Mouse (Mus musculus) urinary bladder, postnatal 14 days (tissue): ENCODE results near the gene Tlcd2.

ENCODE experiments used
- DNase-seq: peaks from one replicate; pipeline ENCODE4 v3.0.0; 2021; ENCODE audit warnings: low spot score

Gene Tlcd2

DNA sequence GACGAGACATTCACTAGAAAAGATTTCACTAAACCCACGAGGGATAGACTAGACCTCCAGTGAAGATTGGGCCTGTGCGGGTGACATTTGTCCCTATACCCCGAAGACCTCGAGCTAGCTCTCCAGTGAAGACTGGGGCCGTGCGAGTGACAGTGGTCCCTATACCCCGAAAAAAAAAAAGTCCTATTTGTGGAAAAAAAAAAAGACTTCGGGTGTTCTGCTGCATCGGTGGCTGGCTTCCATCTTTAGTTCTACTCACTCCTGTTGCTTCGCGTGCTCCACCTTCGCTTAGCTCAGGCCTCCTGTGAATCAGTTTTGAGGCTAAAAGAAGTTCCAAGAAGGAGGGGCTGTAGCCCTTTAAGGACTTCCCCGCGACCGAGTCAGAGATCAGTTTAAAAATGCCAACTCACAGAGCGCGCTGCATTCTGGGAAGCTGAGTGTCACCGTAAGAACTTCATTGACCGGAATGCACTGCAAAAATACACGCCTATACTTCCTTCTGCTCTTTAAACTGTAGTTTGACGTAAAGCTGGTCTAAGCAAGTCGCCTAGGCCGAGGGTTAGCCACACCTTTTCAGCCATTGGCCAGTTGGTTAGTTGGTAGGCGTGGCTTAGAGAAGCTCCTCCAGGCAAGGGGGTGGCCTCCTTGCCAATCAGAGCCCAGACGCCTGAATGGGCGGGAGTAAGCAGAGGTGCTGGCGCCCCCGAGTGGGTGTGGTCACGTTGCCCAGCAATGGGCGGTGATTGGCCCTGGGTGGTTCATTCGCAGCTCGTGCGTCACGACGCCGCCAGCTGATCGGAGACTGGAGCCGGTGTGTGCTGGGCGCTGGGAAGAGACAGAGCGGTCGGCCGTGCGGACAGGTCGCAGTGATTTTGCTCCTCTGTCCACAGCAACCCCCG, at the start of gene Tlcd2:
Gene Tlcd2 (plus strand): TSS at position 872 of the 899 bp plus-strand sequence.
- peak; percentile 99 for DNase-seq

- no peak for DNase-seq
These were observed 46.4 kb upstream of the Tlcd2 start for GRCm38 (mm10) chr11:75415096-75415495.

DNA sequence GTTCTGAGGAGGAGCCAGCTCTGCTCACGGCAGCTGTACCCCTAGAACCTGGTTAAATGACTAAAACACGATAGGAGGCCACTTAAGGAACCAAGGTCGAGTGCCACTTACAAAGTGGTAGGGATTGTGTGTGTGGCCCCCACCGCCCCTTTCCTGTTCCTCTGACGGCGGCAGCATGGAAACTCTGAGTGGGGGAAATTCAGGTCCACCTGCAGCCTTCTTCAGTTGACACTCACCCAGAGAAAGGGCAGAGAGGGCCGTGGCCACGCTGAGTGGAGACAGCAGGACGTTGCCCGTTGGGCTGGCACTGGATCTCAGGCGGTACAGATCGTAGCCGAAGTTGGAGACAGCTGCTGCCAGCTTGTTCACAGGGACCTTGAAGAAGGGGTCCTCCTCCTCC, 45.5 kb upstream of the Tlcd2 start:
- DNase-seq, result no peak

- no peak for DNase-seq
These were observed 41.5 kb upstream of the Tlcd2 start for GRCm38 (mm10) chr11:75420037-75420436.

DNA sequence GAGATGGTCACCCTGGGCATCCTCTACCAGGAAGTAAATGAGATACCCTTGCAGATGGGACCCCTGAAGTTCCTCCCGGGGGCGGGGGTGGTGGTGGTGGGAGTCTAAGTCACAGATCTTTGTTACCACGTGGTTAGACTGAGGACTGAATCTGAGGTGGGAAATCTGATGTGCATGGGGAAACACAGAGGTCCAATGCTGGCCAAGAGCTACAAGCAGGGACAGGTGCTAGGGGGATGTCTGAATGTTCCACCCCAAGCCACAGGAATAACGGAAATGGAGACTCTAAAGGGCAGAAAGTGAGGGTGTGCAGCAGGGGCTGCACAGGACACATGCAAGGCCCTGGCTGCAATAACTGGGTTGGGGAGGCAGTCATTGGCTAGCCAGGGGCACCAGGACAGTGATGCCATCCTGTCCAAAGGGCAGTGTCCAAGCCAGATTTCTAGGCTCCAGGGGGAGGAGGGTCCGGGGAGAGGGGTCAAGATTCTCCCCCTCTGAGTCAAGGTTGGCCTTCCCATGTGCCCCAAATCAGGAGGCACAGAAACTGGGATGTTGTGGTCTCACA, 40.6 kb upstream of the Tlcd2 start:
- no peak for DNase-seq

GRCm38 (mm10) chr11:75421375-75422012, 40.0 kb upstream of the Tlcd2 start:
- DNase-seq, result no peak

- no peak for DNase-seq
These were observed 39.3 kb upstream of the Tlcd2 start, which contains the start of gene Serpinf1 for GRCm38 (mm10) chr11:75422013-75422792. Serpinf1 (minus strand) TSS chr11:75422701.

- no peak for DNase-seq
These were observed 38.4 kb upstream of the Tlcd2 start for GRCm38 (mm10) chr11:75423091-75423490.

- no peak for DNase-seq
These were observed 37.5 kb upstream of the Tlcd2 start for GRCm38 (mm10) chr11:75424033-75424432.

DNA sequence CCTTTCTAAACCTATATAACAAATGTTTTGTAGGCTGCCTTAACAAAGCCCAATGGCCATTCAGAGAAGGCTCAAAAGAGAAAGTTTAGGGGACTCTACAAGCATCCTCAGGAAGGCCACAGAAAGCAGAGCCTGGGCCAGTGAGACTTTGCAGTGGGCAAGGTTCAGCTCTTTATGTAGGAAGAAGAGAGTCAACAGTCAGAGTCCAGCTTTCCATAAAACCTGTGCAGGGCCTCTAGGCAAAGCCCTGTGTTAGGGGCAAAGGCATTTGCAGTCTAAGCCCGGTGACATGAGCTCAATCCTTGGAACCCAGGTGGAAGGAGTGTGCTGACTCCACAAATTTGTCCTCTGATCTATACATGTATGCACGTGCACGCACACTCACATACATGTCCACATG, 37.1 kb upstream of the Tlcd2 start:
- DNase-seq, result no peak

DNA sequence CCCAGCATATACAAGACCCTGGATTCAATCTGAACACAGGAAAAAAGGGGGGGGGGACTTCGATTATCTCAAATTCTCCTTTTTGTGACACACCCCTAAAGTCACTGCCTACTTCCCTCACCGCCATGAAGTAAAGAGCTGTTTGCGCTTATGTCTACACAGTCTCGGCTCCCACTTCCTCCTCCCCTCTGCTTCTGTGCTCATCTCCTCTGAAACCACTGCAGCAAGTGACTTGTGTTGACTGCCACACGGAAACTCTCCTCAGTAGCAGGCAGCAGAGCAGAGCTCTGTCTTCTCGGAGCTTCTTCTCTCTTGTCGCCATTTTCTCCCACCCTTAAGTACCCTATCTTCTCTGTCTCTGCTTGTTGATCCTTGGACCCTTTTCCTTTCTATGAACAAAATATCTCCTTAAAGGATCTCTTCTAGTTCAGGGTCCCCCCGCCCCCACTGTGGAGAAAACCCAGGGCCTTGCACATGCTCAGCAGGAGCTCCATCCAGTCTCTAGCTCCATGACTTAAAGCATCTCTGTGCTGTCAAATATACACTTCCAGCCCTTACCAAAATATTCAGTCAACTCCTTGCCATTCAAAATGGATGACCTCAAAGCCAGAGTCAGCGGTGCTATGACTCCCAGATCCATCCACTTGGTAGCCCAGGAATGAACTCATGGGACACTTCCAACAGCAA, 32.4 kb upstream of the Tlcd2 start:
- DNase-seq, result no peak

GRCm38 (mm10) chr11:75431307-75431706, 30.2 kb upstream of the Tlcd2 start:
- DNase-seq, result no peak

GRCm38 (mm10) chr11:75434138-75434537, 27.4 kb upstream of the Tlcd2 start:
- DNase-seq, result no peak

DNA sequence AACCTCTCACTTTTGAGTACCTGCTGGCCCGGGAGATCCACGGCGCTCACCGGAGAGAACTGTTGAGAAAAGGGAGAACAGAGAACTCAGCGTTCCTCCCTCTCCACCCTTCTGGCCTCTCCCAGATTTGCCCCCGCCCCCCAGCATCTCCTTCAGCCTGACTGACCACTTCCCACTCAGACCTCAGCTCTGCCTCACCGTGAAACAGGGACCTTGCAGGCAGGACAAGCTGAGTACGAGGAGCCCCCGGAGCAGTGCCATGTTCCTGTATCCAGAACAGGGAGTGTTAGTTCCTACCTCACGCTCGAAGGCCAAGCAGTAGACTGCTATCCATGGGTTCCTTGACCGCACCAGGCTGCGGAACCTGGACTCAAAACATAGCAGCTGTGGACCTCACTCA, 23.3 kb upstream of the Tlcd2 start:
- no peak for DNase-seq

DNA sequence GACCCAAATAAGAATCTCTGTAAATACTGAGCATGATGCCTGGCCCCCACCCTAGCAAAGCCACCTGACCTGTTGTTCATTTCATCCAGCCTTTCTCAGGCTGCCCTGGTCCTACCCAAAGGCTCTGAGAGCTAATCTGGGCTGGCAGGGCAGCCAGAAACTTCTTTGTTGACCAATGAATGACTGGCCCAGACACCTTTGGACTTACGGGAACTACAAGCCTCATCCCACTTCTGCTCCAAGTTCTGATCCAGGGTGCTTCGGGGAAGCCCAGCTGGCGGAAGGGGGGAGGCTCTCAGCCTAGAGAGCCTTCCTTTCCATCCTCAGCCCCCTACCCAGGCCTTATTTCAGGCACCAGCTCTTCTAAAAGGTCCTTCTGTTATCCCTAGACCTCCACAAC, 22.7 kb upstream of the Tlcd2 start:
- DNase-seq, result no peak

DNA sequence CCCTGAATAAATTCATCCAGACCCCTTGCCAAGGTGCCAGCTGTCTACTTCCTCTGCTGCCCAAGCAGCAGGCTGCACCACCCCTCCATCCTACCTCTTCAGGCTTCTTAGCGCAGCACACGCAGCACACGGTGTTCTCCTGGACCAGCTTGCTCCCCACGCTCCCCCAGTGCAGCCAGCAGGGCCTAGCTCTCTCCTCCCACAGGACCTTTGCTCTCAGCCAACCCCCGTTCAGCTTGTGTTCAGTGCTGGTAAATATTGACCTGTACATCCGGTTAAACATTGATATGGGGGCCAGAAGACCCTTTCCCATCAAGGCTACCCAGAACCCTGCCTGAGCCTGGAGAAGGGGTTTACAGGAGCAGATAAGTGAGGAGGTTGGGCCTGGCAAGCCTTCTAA, 22.2 kb upstream of the Tlcd2 start, which contains the start of gene Serpinf2:
Gene Serpinf2 (minus strand): TSS at position 229 of the 400 bp plus-strand sequence.
- DNase-seq, result no peak

- DNase-seq, result no peak
These were observed 21.6 kb upstream of the Tlcd2 start for GRCm38 (mm10) chr11:75439951-75440350.

- no peak for DNase-seq
These were observed 20.5 kb upstream of the Tlcd2 start for GRCm38 (mm10) chr11:75441034-75441433.

GRCm38 (mm10) chr11:75441601-75442000, 19.9 kb upstream of the Tlcd2 start:
- no peak for DNase-seq

DNA sequence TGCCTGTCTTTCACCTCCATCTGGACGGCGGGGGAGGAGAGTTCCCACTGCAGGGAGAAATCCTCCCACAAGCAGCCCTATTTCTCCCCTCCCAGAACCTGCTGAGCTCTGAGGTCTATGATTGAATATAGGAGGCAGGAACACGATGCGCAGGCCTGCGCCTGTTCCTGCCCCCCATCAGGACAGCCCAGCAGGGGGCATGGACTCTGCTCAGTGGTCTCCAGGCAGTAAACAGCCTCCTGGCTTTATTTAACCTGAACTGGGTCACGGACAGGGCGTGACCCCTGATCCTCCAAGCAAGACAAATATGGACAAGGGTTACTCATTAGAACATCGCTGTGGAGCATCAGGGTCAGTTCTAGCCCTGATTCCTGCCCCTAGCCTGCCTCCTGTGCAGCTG, 17.8 kb upstream of the Tlcd2 start:
- no peak for DNase-seq

DNA sequence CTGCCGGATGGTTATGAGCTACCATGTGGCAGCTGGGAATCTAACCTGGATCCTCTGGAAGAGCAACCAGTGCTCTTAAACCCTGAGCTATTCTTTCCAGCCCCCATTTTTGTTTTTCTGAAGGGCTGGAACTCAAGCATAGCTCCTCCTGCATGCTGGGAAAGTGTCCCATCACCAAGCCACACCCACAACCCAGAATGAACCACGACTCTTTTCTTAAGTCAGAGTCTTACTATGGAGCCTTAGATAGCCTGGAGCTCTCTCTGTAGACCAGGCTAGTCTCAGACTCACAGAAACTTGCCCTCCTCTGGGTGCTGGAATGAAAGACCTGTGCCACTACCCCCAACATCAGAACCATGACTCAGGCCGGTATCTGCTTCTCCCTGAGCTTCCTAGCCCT, 12.9 kb upstream of the Tlcd2 start:
- DNase-seq, result no peak

- DNase-seq, result no peak
These were observed 11.8 kb upstream of the Tlcd2 start for GRCm38 (mm10) chr11:75449695-75450094.
